Mouse (Mus musculus): ENCODE results near the gene Grm2.

DNA sequence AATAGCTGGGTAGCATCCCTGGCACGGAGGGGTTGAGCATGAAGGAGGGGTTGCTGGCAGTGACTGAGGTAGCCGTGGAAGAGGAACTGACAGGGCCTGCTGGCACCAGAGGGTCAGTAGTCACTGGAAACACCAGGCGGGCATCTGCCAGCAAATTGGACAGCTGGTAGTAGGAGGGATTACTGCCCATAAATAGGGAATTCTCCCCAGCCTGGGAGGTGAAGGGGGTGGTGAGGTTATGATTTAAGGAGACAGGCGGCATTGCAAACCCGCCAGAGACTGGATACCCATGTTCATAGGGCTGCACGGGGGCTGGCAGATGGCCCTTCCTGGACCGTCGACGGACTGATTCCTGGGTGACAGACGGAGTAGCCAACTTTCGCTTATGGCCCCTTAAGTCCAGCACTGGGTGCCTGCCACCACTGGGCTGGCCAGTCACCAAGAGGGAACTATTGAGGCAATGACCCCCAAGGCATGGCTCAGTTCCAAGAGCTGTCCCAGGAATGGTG is 37.1 kb upstream of the Grm2 start:
- TF ChIP-seq ZNF384 (IDR thresholded peaks at IDR 0.05; ENCODE audit: low read depth, low read length) (no peak), CHD2 (IDR thresholded peaks at IDR 0.05; ENCODE audit: low read depth, low read length) (no peak), MAFK (IDR thresholded peaks at IDR 0.05; ENCODE audit: insufficient read depth, low read depth, low read length) (no peak), HCFC1 (IDR thresholded peaks at IDR 0.05; ENCODE audit: borderline replicate concordance, insufficient read depth, low read length) (no peak)
